Mouse (Mus musculus) heart, adult 18-20 months (tissue): ENCODE results near the gene D8Ertd738e. TPM values are rescaled to one million over a fixed set of nuclear protein-coding genes. Genes with fewer than 3 reads are reported as not detected.

Experiments
- DNase-seq, 2 experiments: peaks; one replicate each; pipeline ENCODE4 v3.0.0; 2021 to 2022; ENCODE audit warnings: mixed read lengths in 1 of 2
- total RNA-seq, 2 experiments: library from RNA; stranded (reverse); gene quantifications; 2 replicates each; pipeline ENCODE4 v1.2.3; 2021

D8Ertd738e gene
- total RNA-seq, 2 experiments from 2014 or later: 213 to 219 TPM

- peak in 1 of 2 experiments; percentile 43 for DNase-seq
Measured at GRCm38 (mm10) chr8:84236410-84236997, 13.0 kb downstream of the D8Ertd738e start.

- peak; percentile 34 to 42 for DNase-seq
Measured at GRCm38 (mm10) chr8:84235746-84236409, 13.6 kb downstream of the D8Ertd738e start.

- no peak for DNase-seq
Measured at GRCm38 (mm10) chr8:84233055-84233454, 16.5 kb downstream of the D8Ertd738e start.

GRCm38 (mm10) chr8:84230735-84231134 lies 18.8 kb downstream of the D8Ertd738e start:
- no peak for DNase-seq

GRCm38 (mm10) chr8:84223322-84224029 lies 26.0 kb downstream of the D8Ertd738e start:
- DNase-seq: no peak

GRCm38 (mm10) chr8:84222566-84223165 lies 26.9 kb downstream of the D8Ertd738e start:
- DNase-seq: peak; percentile 20 to 58

GRCm38 (mm10) chr8:84220105-84220504 lies 29.4 kb downstream of the D8Ertd738e start:
- DNase-seq: peak; percentile 16 to 53

DNA sequence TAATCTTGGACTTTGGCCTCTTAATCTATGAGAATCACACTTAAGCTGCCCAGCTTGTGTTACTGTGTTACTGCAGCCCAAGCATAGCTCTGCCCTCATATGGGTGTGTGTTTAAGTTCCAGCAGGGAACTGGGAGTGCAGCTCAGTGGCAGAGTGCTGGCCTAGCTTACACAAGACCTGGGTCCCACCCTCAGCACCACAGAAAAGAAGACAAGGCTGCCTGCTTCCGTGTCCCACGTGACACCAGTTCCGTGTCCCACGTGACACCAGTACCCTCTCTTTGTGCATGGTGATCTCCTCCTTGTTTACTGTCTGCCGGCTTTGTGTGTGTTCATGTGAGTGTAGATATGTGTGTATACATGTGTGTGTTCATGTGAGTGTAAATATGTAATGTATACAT lies 31.4 kb downstream of the D8Ertd738e start:
- DNase-seq: peak; percentile 13 to 48

DNA sequence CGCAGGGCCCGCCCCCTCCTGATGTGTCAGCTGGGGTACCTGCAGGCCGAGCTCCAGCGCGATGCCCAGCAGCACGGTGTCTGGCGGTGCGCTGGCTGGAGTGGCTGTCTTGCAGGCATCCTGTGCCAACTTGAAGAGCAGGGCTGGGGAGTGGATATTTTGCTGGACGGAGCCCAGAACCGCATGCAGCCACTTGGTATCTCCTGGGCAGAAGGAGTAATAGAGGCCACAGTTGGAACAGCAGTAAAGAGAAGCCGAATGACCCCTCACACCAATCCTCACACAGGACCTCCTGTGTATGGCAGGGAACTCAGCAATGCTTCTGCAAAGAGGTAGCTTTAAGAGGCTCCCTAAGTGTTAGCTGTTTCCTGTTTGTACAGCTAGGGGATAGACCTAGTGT lies 32.3 kb downstream of the D8Ertd738e start:
- no peak for DNase-seq

- DNase-seq: no peak
Measured at GRCm38 (mm10) chr8:84213277-84213676, 36.2 kb downstream of the D8Ertd738e start.

GRCm38 (mm10) chr8:84211881-84212563 lies 37.5 kb downstream of the D8Ertd738e start:
- peak in 1 of 2 experiments; percentile 4 for DNase-seq

GRCm38 (mm10) chr8:84211202-84211601 lies 38.3 kb downstream of the D8Ertd738e start:
- DNase-seq: peak in 1 of 2 experiments; percentile 14

- peak; percentile 83 to 92 for DNase-seq
Measured at GRCm38 (mm10) chr8:84210167-84210791, 39.2 kb downstream of the D8Ertd738e start.

- peak in 1 of 2 experiments; percentile 28 for DNase-seq
Measured at GRCm38 (mm10) chr8:84208381-84209380, 40.8 kb downstream of the D8Ertd738e start.

DNA sequence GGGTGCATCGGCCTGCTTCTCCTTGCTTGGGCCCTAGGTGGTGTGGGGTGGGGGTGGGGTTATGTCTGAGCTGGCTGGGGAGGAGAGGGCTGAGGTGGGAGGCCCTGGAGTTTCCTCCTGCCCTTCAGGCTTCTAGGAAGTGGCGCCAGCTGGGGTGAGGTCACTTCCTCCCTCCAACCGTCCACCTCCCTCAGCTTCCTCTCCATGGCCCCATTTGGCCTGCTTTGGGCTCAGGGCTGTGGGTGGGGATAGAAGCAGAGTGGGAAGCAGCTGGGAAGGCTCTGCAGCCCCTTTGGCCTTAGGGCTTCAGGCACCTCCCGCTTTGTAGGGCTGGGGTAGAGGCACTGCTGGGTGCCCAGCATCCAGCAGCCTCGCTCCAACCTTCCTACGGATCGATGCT lies 41.7 kb downstream of the D8Ertd738e start:
- peak; percentile 79 to 92 for DNase-seq

GRCm38 (mm10) chr8:84206666-84207065 lies 42.9 kb downstream of the D8Ertd738e start:
- DNase-seq: no peak

DNA sequence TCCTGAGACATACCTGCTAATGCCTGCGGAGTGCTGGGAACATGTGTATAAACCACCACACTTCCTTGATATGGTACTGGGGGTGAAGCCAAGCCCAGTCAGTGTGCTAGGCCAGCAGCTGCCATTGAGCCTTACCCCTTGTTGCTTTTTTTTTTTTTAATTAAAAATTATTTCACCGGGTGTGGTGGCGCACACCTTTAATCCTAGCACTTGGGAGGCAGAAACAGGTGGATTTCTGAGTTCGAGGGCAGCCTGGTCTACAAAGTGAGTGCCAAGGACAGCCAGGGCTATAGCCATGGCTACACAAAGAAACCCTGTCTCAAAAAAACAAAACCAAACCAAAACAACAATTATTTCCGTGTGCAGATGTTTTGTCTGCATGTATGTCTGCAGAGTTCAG lies 44.4 kb downstream of the D8Ertd738e start:
- no peak for DNase-seq

DNA sequence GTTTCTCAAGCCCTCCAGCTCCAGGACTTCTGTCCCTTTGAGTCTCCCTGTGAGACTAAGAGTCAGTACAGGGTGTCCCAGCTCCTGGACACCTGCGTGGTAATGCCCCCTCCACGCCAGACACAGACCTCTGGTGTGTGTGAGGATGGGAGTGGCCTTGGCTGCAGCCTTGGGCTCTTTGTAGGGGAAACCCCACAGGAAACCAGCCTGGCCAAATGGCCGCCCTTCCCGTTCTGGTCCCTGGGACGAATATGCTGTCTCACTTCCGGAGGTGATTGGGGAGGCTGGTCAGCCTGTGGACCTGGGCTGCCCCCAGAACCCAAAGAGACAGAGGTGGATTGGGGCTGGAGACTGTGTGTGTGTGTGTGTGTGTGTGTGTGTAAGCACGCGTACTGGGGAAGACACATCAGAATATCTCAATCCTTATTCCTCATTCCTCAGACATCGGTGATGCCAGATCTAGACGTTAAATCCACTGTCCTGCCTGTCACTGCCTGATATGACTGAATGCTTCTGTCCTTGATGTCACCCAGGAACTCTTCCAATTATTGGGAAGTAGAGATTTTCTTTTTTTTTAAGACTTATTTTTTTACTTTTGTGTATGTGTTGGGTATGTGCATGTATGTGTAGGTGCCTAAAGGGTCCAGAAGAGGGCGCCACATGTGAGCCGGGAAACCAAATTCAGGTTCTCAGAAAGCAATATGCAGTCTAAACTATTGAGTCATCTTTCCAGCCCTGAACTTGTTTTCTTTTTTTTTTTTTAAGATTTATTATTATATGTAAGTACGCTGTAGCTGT lies 45.3 kb downstream of the D8Ertd738e start:
- peak; percentile 90 to 96 for DNase-seq
